In the genomic region with DNA sequence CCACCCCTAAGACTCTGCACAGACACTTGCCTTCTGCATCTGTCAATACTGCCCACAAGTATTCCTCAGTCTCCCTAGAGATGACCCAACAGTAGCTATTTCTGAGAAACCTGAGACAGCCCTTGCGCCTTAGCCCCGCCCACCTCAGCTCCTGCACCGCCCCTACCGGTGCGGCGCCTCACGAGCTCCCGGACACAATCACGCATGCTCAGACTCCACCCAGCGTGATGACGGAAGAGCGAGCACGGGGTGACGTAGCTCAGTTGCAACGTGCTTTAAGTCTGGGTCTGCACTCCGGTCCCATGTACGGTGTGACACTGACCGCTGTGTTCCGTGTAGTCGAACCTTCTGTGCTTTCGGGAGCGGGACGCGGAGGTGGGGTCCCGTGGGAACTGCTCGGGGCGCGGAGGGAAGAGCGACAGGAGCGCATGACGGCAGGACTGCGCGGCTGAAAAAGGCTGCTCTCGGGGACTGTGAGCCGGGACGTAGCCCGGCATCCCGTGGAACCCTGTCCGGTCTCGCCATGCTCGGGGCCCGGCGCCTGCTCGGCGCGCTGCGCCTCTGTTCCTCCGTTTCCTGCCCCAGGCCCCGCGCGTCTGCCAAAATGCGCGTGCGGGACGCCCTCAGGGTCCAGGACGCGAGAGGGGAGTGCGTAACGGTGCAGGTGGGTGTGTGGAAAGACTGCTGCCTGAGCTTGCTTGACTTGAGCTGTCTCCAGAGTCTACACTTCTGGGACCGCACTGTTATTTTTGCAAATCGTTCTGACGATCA, we compare ENCODE assay signal across 8 mouse cellular contexts. TPM values are rescaled to one million over a fixed set of nuclear protein-coding genes. Genes with fewer than 3 reads are reported as not detected.
DNase-seq lines count a peak whose midpoint lies in the region; ATAC-seq and TF ChIP-seq lines count a peak whose summit lies in the region.

A gene (plus strand): TSS at position 225 of the 771 bp plus-strand sequence.

- TF ChIP-seq CTCF in gastrocnemius, adult 2 months (IDR thresholded peaks at IDR 0.05) = peak; percentile 44
- peak; percentile 75 for TF ChIP-seq CTCF in hindbrain, postnatal 0 days (IDR thresholded peaks at IDR 0.05; ENCODE audit: low read depth)
- TF ChIP-seq CTCF in left cerebral cortex, adult 2 months (IDR thresholded peaks at IDR 0.05) = peak; percentile 29

- no peaks in the 10 kb centered on the region for H3K9me3 ChIP-seq in hindbrain, postnatal 0 days (ENCODE audit: low read length)

- peak; percentile 99 for DNase-seq in ZHBTc4 (ENCODE audit: low read depth, low spot score)
- DNase-seq in gastrocnemius, adult 2 months = peak; percentile 93
- DNase-seq in hindbrain, postnatal 0 days (ENCODE audit: low spot score) = peak; percentile 98
- DNase-seq in left cerebral cortex, adult 2 months (ENCODE audit: extremely low spot score in 1 of 2, low spot score in 2 of 2) = peak; percentile 87 to 90
- DNase-seq in right cerebral cortex, adult 2 months (ENCODE audit: low spot score in 2 of 2) = peak; percentile 86 to 90
- peak; percentile 92 for DNase-seq in urinary bladder, postnatal 14 days (ENCODE audit: low spot score)

- H3K4me2 ChIP-seq in hindbrain, postnatal 0 days (ENCODE audit: low read depth, low read length) = peak within 1 kb of the TSS; percentile 88

- peak; percentile 98 for ATAC-seq in common myeloid progenitor, adult 5-6 weeks (replicated peaks; ENCODE audit: low read depth, poor library complexity, severe bottlenecking)
- ATAC-seq in hindbrain, postnatal 0 days = peak; percentile 100
- ATAC-seq in megakaryocyte, adult 5-6 weeks (ENCODE audit: poor library complexity, severe bottlenecking) = peak; percentile 98

- 0 out of 2 replicates have a peak, but pooled peaks cover 5% of the 10 kb centered on the region for H3K4me1 ChIP-seq in hindbrain, postnatal 0 days (ENCODE audit: insufficient read depth, low read length)

- peak within 1 kb of the TSS; percentile 98 for H3K27ac ChIP-seq in gastrocnemius, adult 2 months
- H3K27ac ChIP-seq in hindbrain, postnatal 0 days = peak within 1 kb of the TSS; percentile 82
- H3K27ac ChIP-seq in left cerebral cortex, adult 2 months = peak within 1 kb of the TSS; percentile 92

- H3K9ac ChIP-seq in hindbrain, postnatal 0 days (replicated peaks; ENCODE audit: low read length) = peak within 1 kb of the TSS; percentile 55

- no peaks in the 10 kb centered on the region for H3K36me3 ChIP-seq in hindbrain, postnatal 0 days (ENCODE audit: insufficient read depth, low read length)

- no peaks in the 10 kb centered on the region for H3K27me3 ChIP-seq in hindbrain, postnatal 0 days (ENCODE audit: insufficient read depth, low read length)

- under 1% methylated on average over 62 of the region's 62 CpGs for WGBS in hindbrain, postnatal 0 days

- H3K4me3 ChIP-seq in gastrocnemius, adult 2 months = peak within 1 kb of the TSS; percentile 72
- peak within 1 kb of the TSS; percentile 58 for H3K4me3 ChIP-seq in hindbrain, postnatal 0 days (ENCODE audit: low read length)
- peak within 1 kb of the TSS; percentile 86 for H3K4me3 ChIP-seq in left cerebral cortex, adult 2 months

- intact Hi-C loops in gastrocnemius, adult 2 months (cut with DNase I) = no loop called here
- intact Hi-C loops in left cerebral cortex, adult 2 months (cut with DNase I) = no loop called here

RNA-seq across cellular contexts. Expression of the gene that starts here (rescaled TPM):
- total RNA-seq in common myeloid progenitor, adult 5-6 weeks (2017) = 9.4 and 17.9 TPM in 2 replicates
- total RNA-seq in gastrocnemius, adult 2 months (2021) = 1 to 10 TPM; 8.9 to 9.8 TPM
- total RNA-seq in hindbrain, postnatal 0 days (2014; rRNA removed) = 7.4 and 10.4 TPM in 2 replicates
- 13.2 and 17.3 TPM in 2 replicates for polyA plus RNA-seq in hindbrain, postnatal 0 days (2015; fragmentation: Nextera tagmentation; extraction: Ambion mirVana)
- total RNA-seq in left cerebral cortex, adult 2 months (2021) = 10 to 100 TPM; 14.8 to 18.8 TPM
- total RNA-seq in megakaryocyte, adult 5-6 weeks (2015) = 2.6 and 3.1 TPM in 2 replicates
- 3.3 and 4.0 TPM in 2 replicates for total RNA-seq in megakaryocyte, adult 5-6 weeks (2017)

Comparison
In these comparisons a context has a peak if more than half of its experiments do, and no peak if none do; other contexts are left out.
1. Peak in every context shown above with its lines: DNase-seq, ATAC-seq, H3K4me3 ChIP-seq and H3K27ac ChIP-seq.